Mouse (Mus musculus) stomach, embryonic 16.5 days (tissue): Measurements from ENCODE around the gene St8sia1. TPM values are rescaled to one million over a fixed set of nuclear protein-coding genes. Genes with fewer than 3 reads are reported as not detected.

Source experiments
- ATAC-seq: fragments of 200-750 bp; cut with Nextera tagmentation; 2 replicates; pipeline ENCODE4 v1.8.0; 2017; ENCODE audit warnings: moderate number of reproducible peaks, moderate TSS enrichment; ENCODE audit not compliant: insufficient read depth, low FRiP score
- H3K27ac ChIP-seq: fragments of 300-500 bp; sonication (generic); 2 replicates; pipeline ENCODE4 v1.5.1; 2014; ENCODE audit warnings: low read length
- H3K27me3 ChIP-seq: fragments of 300-500 bp; sonication (generic); 2 replicates; pipeline ENCODE4 v1.6.1; 2014; ENCODE audit warnings: low read length, control low read depth, mixed read lengths; ENCODE audit not compliant: control insufficient read depth, insufficient read depth
- H3K36me3 ChIP-seq: fragments of 300-500 bp; sonication (generic); 2 replicates; pipeline ENCODE4 v1.6.1; 2014; ENCODE audit warnings: low read length; ENCODE audit not compliant: control insufficient read depth, insufficient read depth
- H3K4me1 ChIP-seq: fragments of 300-500 bp; sonication (generic); 2 replicates; pipeline ENCODE4 v1.6.1; 2014; ENCODE audit warnings: low read length, control low read depth, mixed read lengths; ENCODE audit not compliant: control insufficient read depth, insufficient read depth
- H3K4me2 ChIP-seq: fragments of 300-500 bp; sonication (generic); 2 replicates; pipeline ENCODE4 v1.6.1; 2014; ENCODE audit warnings: low read depth, low read length, mixed read lengths
- H3K4me3 ChIP-seq: fragments of 300-500 bp; sonication (generic); replicated peaks from 2 replicates; pipeline ENCODE4 v1.5.1; 2014; ENCODE audit warnings: mild to moderate bottlenecking, low read length
- H3K9ac ChIP-seq: fragments of 300-500 bp; sonication (generic); 2 replicates; pipeline ENCODE4 v1.6.1; 2014; ENCODE audit warnings: low read length
- H3K9me3 ChIP-seq: fragments of 300-500 bp; sonication (generic); replicated peaks from 2 replicates; pipeline ENCODE4 v1.6.1; 2016; ENCODE audit warnings: low read length, control low read depth; ENCODE audit not compliant: control insufficient read depth
- WGBS: fragments of 180-500 bp; shearing (Covaris S2); extraction: QIAGEN DNeasy Blood & Tissue Kit; methylation state at CpG from one replicate; pipeline ENCODE4 v1.1.7; 2014; 5-methylcytosine and 5-hydroxymethylcytosine counted together
- polyA plus RNA-seq: library from polyadenylated mRNA; unstranded; fragments of >200 nt; fragmentation: Nextera tagmentation; extraction: Ambion mirVana; gene quantifications from 2 replicates; pipeline ENCODE4 v1.2.1, GENCODE M21; 2015

The St8sia1 gene
- polyA plus RNA-seq, 1 experiment from 2014 or later, result 1.1 TPM

- H3K27ac ChIP-seq, result no peak overlapping the region
- H3K4me1 ChIP-seq, result no peaks in the 10 kb centered on the region
- no peak for ATAC-seq
- WGBS, result 78% methylated on average over 11 of the region's 11 CpGs
- H3K9ac ChIP-seq, result no peak overlapping the region
- no peaks in the 10 kb centered on the region for H3K27me3 ChIP-seq
- H3K36me3 ChIP-seq, result no peaks in the 10 kb centered on the region
- H3K9me3 ChIP-seq, result no peaks in the 10 kb centered on the region
- H3K4me2 ChIP-seq, result no peak overlapping the region
- H3K4me3 ChIP-seq, result no peak overlapping the region
These were observed 13.9 kb downstream of the St8sia1 start for GRCm38 (mm10) chr6:142950354-142950753.

- no peak for ATAC-seq
- Histone ChIP-seq H3K4me2 (no peak overlapping the region), H3K9me3 (no peaks in the 10 kb centered on the region), H3K4me1 (no peaks in the 10 kb centered on the region), H3K27ac (no peak overlapping the region), H3K27me3 (no peaks in the 10 kb centered on the region), H3K9ac (no peak overlapping the region), H3K36me3 (no peaks in the 10 kb centered on the region), H3K4me3 (no peak overlapping the region)
- WGBS, result 80% methylated on average over 5 of the region's 5 CpGs
These were observed 15.3 kb downstream of the St8sia1 start for GRCm38 (mm10) chr6:142948955-142949357.

GRCm38 (mm10) chr6:142947029-142947428, 17.2 kb downstream of the St8sia1 start:
- no peak overlapping the region for H3K4me3 ChIP-seq
- no peak overlapping the region for H3K4me2 ChIP-seq
- 78% methylated on average over 6 of the region's 6 CpGs for WGBS
- no peaks in the 10 kb centered on the region for H3K27me3 ChIP-seq
- no peak for ATAC-seq
- no peaks in the 10 kb centered on the region for H3K4me1 ChIP-seq
- no peak overlapping the region for H3K9ac ChIP-seq
- H3K36me3 ChIP-seq, result no peaks in the 10 kb centered on the region
- H3K27ac ChIP-seq, result no peak overlapping the region
- H3K9me3 ChIP-seq, result no peaks in the 10 kb centered on the region

GRCm38 (mm10) chr6:142946069-142946871, 18.0 kb downstream of the St8sia1 start:
- Histone ChIP-seq H3K9me3 (no peaks in the 10 kb centered on the region), H3K9ac (no peak overlapping the region), H3K4me1 (no peaks in the 10 kb centered on the region), H3K4me2 (no peak overlapping the region), H3K27ac (no peak overlapping the region), H3K36me3 (no peaks in the 10 kb centered on the region), H3K4me3 (no peak overlapping the region), H3K27me3 (no peaks in the 10 kb centered on the region)
- ATAC-seq, result no peak
- WGBS, result 49% methylated on average over 8 of the region's 8 CpGs

- no peak overlapping the region for H3K27ac ChIP-seq
- no peak for ATAC-seq
- H3K4me2 ChIP-seq, result no peak overlapping the region
- no peaks in the 10 kb centered on the region for H3K27me3 ChIP-seq
- no peak overlapping the region for H3K4me3 ChIP-seq
- no peaks in the 10 kb centered on the region for H3K9me3 ChIP-seq
- no peak overlapping the region for H3K9ac ChIP-seq
- 76% methylated on average over 2 of the region's 2 CpGs for WGBS
- no peaks in the 10 kb centered on the region for H3K36me3 ChIP-seq
- H3K4me1 ChIP-seq, result no peaks in the 10 kb centered on the region
These were observed 18.8 kb downstream of the St8sia1 start for GRCm38 (mm10) chr6:142945461-142945860.

- Histone ChIP-seq H3K9ac (no peak overlapping the region), H3K4me1 (no peaks in the 10 kb centered on the region), H3K27ac (no peak overlapping the region), H3K9me3 (no peaks in the 10 kb centered on the region), H3K36me3 (no peaks in the 10 kb centered on the region), H3K4me2 (no peak overlapping the region), H3K27me3 (no peaks in the 10 kb centered on the region), H3K4me3 (no peak overlapping the region)
- 90% methylated on average over 3 of the region's 3 CpGs for WGBS
- no peak for ATAC-seq
These were observed 19.8 kb downstream of the St8sia1 start for GRCm38 (mm10) chr6:142944470-142944869.

GRCm38 (mm10) chr6:142943419-142943818, 20.8 kb downstream of the St8sia1 start:
- 75% methylated on average over 8 of the region's 8 CpGs for WGBS
- Histone ChIP-seq H3K9me3 (no peaks in the 10 kb centered on the region), H3K27ac (no peak overlapping the region), H3K4me3 (no peak overlapping the region), H3K9ac (no peak overlapping the region), H3K27me3 (no peaks in the 10 kb centered on the region), H3K36me3 (no peaks in the 10 kb centered on the region), H3K4me2 (no peak overlapping the region), H3K4me1 (no peaks in the 10 kb centered on the region)
- no peak for ATAC-seq

GRCm38 (mm10) chr6:142941596-142942381, 22.5 kb downstream of the St8sia1 start:
- Histone ChIP-seq H3K36me3 (no peaks in the 10 kb centered on the region), H3K4me1 (no peaks in the 10 kb centered on the region), H3K9ac (no peak overlapping the region), H3K9me3 (no peaks in the 10 kb centered on the region), H3K4me2 (no peak overlapping the region), H3K27ac (no peak overlapping the region), H3K4me3 (no peak overlapping the region), H3K27me3 (no peaks in the 10 kb centered on the region)
- WGBS, result 76% methylated on average over 11 of the region's 11 CpGs
- ATAC-seq, result no peak

- Histone ChIP-seq H3K27me3 (no peaks in the 10 kb centered on the region), H3K4me2 (no peak overlapping the region), H3K4me1 (no peaks in the 10 kb centered on the region), H3K9me3 (no peaks in the 10 kb centered on the region), H3K4me3 (no peak overlapping the region), H3K27ac (no peak overlapping the region), H3K9ac (no peak overlapping the region), H3K36me3 (no peaks in the 10 kb centered on the region)
- ATAC-seq, result no peak
- WGBS, result 88% methylated on average over 8 of the region's 8 CpGs
These were observed 23.2 kb downstream of the St8sia1 start for GRCm38 (mm10) chr6:142941078-142941477.
